Mouse (Mus musculus) embryonic facial prominence, embryonic 11.5 days (tissue): ENCODE measurements around the gene Zbtb5. TPM values are rescaled to one million over a fixed set of nuclear protein-coding genes. Genes with fewer than 3 reads are reported as not detected.
A peak's percentile ranks its signal among the peaks of the same experiment; 100 is the strongest.
"Not testable (repeated sequence)": the region's sequence is repeated elsewhere in the genome, so short reads cannot be mapped to it uniquely, and the experiment has no call there.

ENCODE experiments used
- ATAC-seq: fragments of 200-750 bp; cut with Nextera tagmentation; replicated peaks from 2 replicates; pipeline ENCODE4 v1.8.0; 2017; ENCODE audit warnings: low read depth; ENCODE audit not compliant: insufficient number of reproducible peaks, low FRiP score, low TSS enrichment
- DNase-seq: peaks from one replicate; pipeline ENCODE4 v3.0.0-alpha.2; 2015; ENCODE audit warnings: low spot score
- H3K27ac ChIP-seq: fragments of 300-500 bp; sonication (generic); replicated peaks from 2 replicates; pipeline ENCODE4 v1.5.1; 2014; ENCODE audit warnings: mild to moderate bottlenecking, low read depth, low read length, control low read depth
- H3K27me3 ChIP-seq: fragments of 300-500 bp; sonication (generic); 2 replicates; pipeline ENCODE4 v1.6.1; 2014; ENCODE audit warnings: mild to moderate bottlenecking, low read length, moderate library complexity, mixed read lengths; ENCODE audit not compliant: control insufficient read depth, insufficient read depth
- H3K36me3 ChIP-seq: fragments of 300-500 bp; sonication (generic); replicated peaks from 2 replicates; pipeline ENCODE4 v1.6.1; 2014; ENCODE audit warnings: low read depth, mild to moderate bottlenecking, low read length, moderate library complexity, mixed read lengths; ENCODE audit not compliant: control insufficient read depth, insufficient read depth
- H3K4me1 ChIP-seq: fragments of 300-500 bp; sonication (generic); 2 replicates; pipeline ENCODE4 v1.6.1; 2014; ENCODE audit warnings: low read length, mixed read lengths; ENCODE audit not compliant: control insufficient read depth, insufficient read depth
- H3K4me2 ChIP-seq: fragments of 300-500 bp; sonication (generic); 2 replicates; pipeline ENCODE4 v1.6.1; 2014; ENCODE audit warnings: low read depth, mild to moderate bottlenecking, control low read depth, low read length, moderate library complexity
- H3K4me3 ChIP-seq: fragments of 300-500 bp; sonication (generic); 2 replicates; pipeline ENCODE4 v1.5.1; 2014; ENCODE audit warnings: low read depth, low read length, control low read depth
- H3K9ac ChIP-seq: fragments of 300-500 bp; sonication (generic); replicated peaks from 2 replicates; pipeline ENCODE4 v1.6.1; 2014; ENCODE audit warnings: mild to moderate bottlenecking, control low read depth, low read length
- H3K9me3 ChIP-seq: fragments of 300-500 bp; sonication (generic); replicated peaks from 2 replicates; pipeline ENCODE4 v1.6.1; 2016; ENCODE audit warnings: mild to moderate bottlenecking, low read length, inconsistent platforms, mixed read lengths; ENCODE audit not compliant: control insufficient read depth
- WGBS: fragments of 180-500 bp; shearing (Covaris S2); extraction: QIAGEN DNeasy Blood & Tissue Kit; methylation state at CpG from one replicate; pipeline ENCODE4 v1.1.7; 2014; 5-methylcytosine and 5-hydroxymethylcytosine counted together
- polyA plus RNA-seq: library from polyadenylated mRNA; unstranded; fragments of >200 nt; fragmentation: Nextera tagmentation; extraction: Ambion mirVana; gene quantifications from 2 replicates; pipeline ENCODE4 v1.2.1, GENCODE M21; 2014

Zbtb5 gene
- polyA plus RNA-seq: 41.5 and 42.5 TPM in 2 replicates

- Histone ChIP-seq H3K4me3 (peak within 1 kb of the TSS; percentile 70), H3K4me1 (no peaks in the 10 kb centered on the region), H3K9ac (peak within 1 kb of the TSS; percentile 86), H3K27me3 (no peaks in the 10 kb centered on the region), H3K9me3 (no peaks in the 10 kb centered on the region), H3K27ac (peak within 1 kb of the TSS; percentile 91), H3K4me2 (peak within 1 kb of the TSS; percentile 65), H3K36me3 (no peaks in the 10 kb centered on the region)
- peak; percentile 100 for DNase-seq
- ATAC-seq: peak; percentile 99
- under 1% methylated on average over 48 of the region's 63 CpGs for WGBS
Measured at GRCm38 (mm10) chr4:45012105-45012975, at the start of gene Zbtb5. Gene Zbtb5 (minus strand): TSS chr4:45012412.

- WGBS: 89% methylated on average over 8 of the region's 8 CpGs
- H3K36me3 ChIP-seq: no peaks in the 10 kb centered on the region
Measured at GRCm38 (mm10) chr4:45055451-45055850, 43.2 kb upstream of the Zbtb5 start.

GRCm38 (mm10) chr4:45054862-45055261 lies 42.6 kb upstream of the Zbtb5 start:
- DNase-seq (no peak), ATAC-seq (no peak)
- Histone ChIP-seq H3K4me2 (no peak overlapping the region), H3K4me1 (no peaks in the 10 kb centered on the region), H3K9ac (no peak overlapping the region), H3K27ac (no peak overlapping the region), H3K4me3 (no peak overlapping the region), H3K9me3 (no peaks in the 10 kb centered on the region), H3K36me3 (no peaks in the 10 kb centered on the region), H3K27me3 (no peaks in the 10 kb centered on the region)
- WGBS: 57% methylated on average over 3 of the region's 3 CpGs

More at GRCm38 (mm10) chr4:45055451-45055850, 43.2 kb upstream of the Zbtb5 start:
- H3K4me1 ChIP-seq: no peaks in the 10 kb centered on the region
- H3K4me2 ChIP-seq: no peak overlapping the region
- no peak for ATAC-seq
- H3K4me3 ChIP-seq: no peak overlapping the region
- no peaks in the 10 kb centered on the region for H3K9me3 ChIP-seq
- no peak for DNase-seq
- H3K27me3 ChIP-seq: no peaks in the 10 kb centered on the region
- H3K9ac ChIP-seq: no peak overlapping the region
- no peak overlapping the region for H3K27ac ChIP-seq

- H3K27me3 ChIP-seq: no peaks in the 10 kb centered on the region
- 77% methylated on average over 9 of the region's 9 CpGs for WGBS
- H3K4me1 ChIP-seq: no peaks in the 10 kb centered on the region
- DNase-seq: no peak
- H3K36me3 ChIP-seq: no peaks in the 10 kb centered on the region; the same call in 1 of the 2 replicates
- no peak overlapping the region for H3K9ac ChIP-seq
- H3K4me3 ChIP-seq: no peak overlapping the region
- no peaks in the 10 kb centered on the region for H3K9me3 ChIP-seq
- no peak overlapping the region for H3K27ac ChIP-seq
- ATAC-seq: no peak
- H3K4me2 ChIP-seq: no peak overlapping the region
Measured at GRCm38 (mm10) chr4:45047956-45048355, 35.7 kb upstream of the Zbtb5 start.

- DNase-seq: no peak
- H3K9me3 ChIP-seq: no peaks in the 10 kb centered on the region
- H3K27me3 ChIP-seq: no peaks in the 10 kb centered on the region
- no peak overlapping the region for H3K9ac ChIP-seq
- ATAC-seq: no peak
- H3K27ac ChIP-seq: no peak overlapping the region
- no peak overlapping the region for H3K4me2 ChIP-seq
- no peaks in the 10 kb centered on the region for H3K4me1 ChIP-seq
- no peak overlapping the region for H3K4me3 ChIP-seq
- 86% methylated on average over 9 of the region's 9 CpGs for whole genome bisulfite sequencing
- H3K36me3 ChIP-seq: no peaks in the 10 kb centered on the region; the same call in 1 of the 2 replicates
Measured at GRCm38 (mm10) chr4:45047286-45047887, 35.2 kb upstream of the Zbtb5 start.

- Histone ChIP-seq H3K9ac (no peak overlapping the region), H3K4me3 (no peak overlapping the region), H3K27me3 (no peaks in the 10 kb centered on the region), H3K4me2 (no peak overlapping the region), H3K27ac (no peak overlapping the region), H3K4me1 (no peaks in the 10 kb centered on the region), H3K9me3 (no peaks in the 10 kb centered on the region), H3K36me3 (no peaks in the 10 kb centered on the region; the same call in 1 of the 2 replicates)
- DNase-seq (no peak), ATAC-seq (no peak)
- 91% methylated on average over 5 of the region's 5 CpGs for WGBS
Measured at GRCm38 (mm10) chr4:45046679-45047078, 34.5 kb upstream of the Zbtb5 start.

GRCm38 (mm10) chr4:45040795-45041194 lies 28.6 kb upstream of the Zbtb5 start:
- Histone ChIP-seq H3K36me3 (0 out of 2 replicates have a peak, but pooled peaks cover 2% of the 10 kb centered on the region), H3K9ac (no peak overlapping the region), H3K27me3 (no peaks in the 10 kb centered on the region), H3K4me3 (no peak overlapping the region), H3K9me3 (no peaks in the 10 kb centered on the region), H3K27ac (no peak overlapping the region), H3K4me1 (no peaks in the 10 kb centered on the region), H3K4me2 (no peak overlapping the region)
- DNase-seq (no peak), ATAC-seq (no peak)
- WGBS: 89% methylated on average over 7 of the region's 7 CpGs

GRCm38 (mm10) chr4:45039546-45039945 lies 27.3 kb upstream of the Zbtb5 start:
- not testable (repeated sequence) for H3K4me2 ChIP-seq, H3K27ac ChIP-seq, H3K36me3 ChIP-seq, H3K27me3 ChIP-seq, ATAC-seq, H3K9ac ChIP-seq, H3K9me3 ChIP-seq, H3K4me1 ChIP-seq, H3K4me3 ChIP-seq, DNase-seq
- WGBS: 92% methylated on average over 7 of the region's 7 CpGs
